Mouse (Mus musculus): Measurements from ENCODE around the gene Mybbp1a. TPM values are rescaled to one million over a fixed set of nuclear protein-coding genes. Genes with fewer than 3 reads are reported as not detected.

Mybbp1a gene
- total and polyA plus RNA-seq, 3 experiments: 174 to 816 (median 245) TPM

DNA sequence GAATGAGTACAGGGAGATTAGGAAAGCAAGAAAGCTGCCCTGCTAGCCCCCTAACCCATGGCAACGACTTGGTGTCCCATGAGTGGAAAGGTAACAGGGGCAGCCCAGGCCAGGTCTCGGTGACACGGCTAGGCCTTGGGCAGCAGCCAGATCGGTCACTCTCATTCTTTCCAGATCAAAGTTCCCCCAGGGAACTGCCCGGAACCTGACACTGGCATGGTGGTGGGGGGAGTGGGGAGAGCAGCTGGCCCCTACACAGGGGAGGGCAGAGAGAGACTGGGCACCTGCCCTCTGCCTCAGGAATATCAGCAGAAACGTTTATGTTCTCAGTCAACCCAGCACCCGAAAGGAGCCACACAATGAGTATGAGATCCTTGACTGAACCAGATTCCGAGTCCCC lies 22.9 kb upstream of the Mybbp1a start:
- in situ Hi-C loops (cut with MboI; ENCODE audit: low pct_ligation_motif_present, low pct_unique_long_range_greater_than_20kb, low sequenced_read_pairs) (no loop called here), dilution Hi-C loops (cut with MboI; ENCODE audit: extremely low pct_ligation_motif_present, extremely low pct_unique_long_range_greater_than_20kb, low sequenced_read_pairs) (no loop called here)
- no peak overlapping the region for H3K9ac ChIP-seq (ENCODE audit: insufficient read depth, low read depth)
- no peak for TF ChIP-seq JUND (conservative IDR thresholded peaks at IDR 0.05; ENCODE audit: low read depth, low read length)
- no peak for TF ChIP-seq RAD21 (IDR thresholded peaks at IDR 0.05; ENCODE audit: low read depth, low read length)
- TF ChIP-seq UBTF (IDR thresholded peaks at IDR 0.05; ENCODE audit: low read depth, low read length): no peak
- no peak for TF ChIP-seq KAT2A (IDR thresholded peaks at IDR 0.05; ENCODE audit: insufficient replicate concordance, low read length)
- no peak for TF ChIP-seq MAX (IDR thresholded peaks at IDR 0.05; ENCODE audit: low read length)
- TF ChIP-seq RCOR1 (conservative IDR thresholded peaks at IDR 0.05; ENCODE audit: low read depth, low read length): no peak
- TF ChIP-seq POLR2AphosphoS2 (IDR thresholded peaks at IDR 0.05; ENCODE audit: low read depth, low read length): no peak
- TF ChIP-seq E2F4 (IDR thresholded peaks at IDR 0.05; ENCODE audit: insufficient replicate concordance, low read depth, low read length): no peak
- no peak for TF ChIP-seq CTCF (conservative IDR thresholded peaks at IDR 0.05 in 1 of 2, IDR thresholded peaks at IDR 0.05 in 1 of 2; ENCODE audit: low read depth in 2 of 2, low read length in 2 of 2)
- no peak for TF ChIP-seq SIN3A (IDR thresholded peaks at IDR 0.05; ENCODE audit: low read length)
- TF ChIP-seq MYC (IDR thresholded peaks at IDR 0.05; ENCODE audit: low read depth, low read length): no peak
- no peak for TF ChIP-seq USF1 (IDR thresholded peaks at IDR 0.05; ENCODE audit: low read depth, low read length)
- no peak for TF ChIP-seq PAX5 (IDR thresholded peaks at IDR 0.05; ENCODE audit: low read length)
- no peak overlapping the region for H3K4me3 ChIP-seq (replicated peaks in 1 of 3; ENCODE audit: low read depth in 2 of 3, low read length in 2 of 3, poor library complexity in 1 of 3)
- H3K27ac ChIP-seq (ENCODE audit: insufficient read depth, low read depth): no peak overlapping the region
- no peak for DNase-seq (ENCODE audit: extremely low read depth)
- peaks cover 32% of the 10 kb centered on the region for H3K27me3 ChIP-seq (replicated peaks)
- H3K9me3 ChIP-seq (replicated peaks; ENCODE audit: low read length): no peaks in the 10 kb centered on the region
- H3K36me3 ChIP-seq (replicated peaks in 1 of 2; ENCODE audit: control insufficient read depth in 1 of 2, insufficient read depth in 1 of 2, low read length in 1 of 2): no peaks in the 10 kb centered on the region
- H3K4me1 ChIP-seq (ENCODE audit: control insufficient read depth in 1 of 2, insufficient read depth in 2 of 2): peaks cover 0 to 13% of the 10 kb centered on the region in 2 experiments; a peak in 2 of 4 replicates
- H3K4me2 ChIP-seq (ENCODE audit: insufficient read depth, low read depth, poor library complexity, severe bottlenecking): no peak overlapping the region
- H3K79me2 ChIP-seq (replicated peaks; ENCODE audit: control insufficient read depth, extremely low read depth, insufficient read depth, poor library complexity, severe bottlenecking): no peaks in the 10 kb centered on the region

DNA sequence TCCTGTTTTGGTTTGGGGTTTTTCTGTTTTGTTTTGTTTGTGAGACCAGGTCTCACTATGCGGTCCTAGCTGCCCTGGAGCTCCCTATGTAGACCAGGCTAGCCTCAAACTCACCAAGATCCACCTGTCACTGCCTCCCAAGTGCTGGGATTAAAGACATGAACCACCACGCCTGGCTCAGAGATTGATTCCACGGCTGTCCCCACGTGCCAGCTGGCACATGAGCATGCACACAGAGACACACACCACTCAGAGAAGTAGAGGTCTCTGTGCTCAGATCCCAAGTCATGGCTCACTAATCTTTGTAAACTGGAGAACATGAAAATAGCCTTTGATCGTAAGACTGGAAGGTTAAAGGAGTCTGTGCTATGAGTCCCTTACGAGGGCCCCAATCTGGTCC lies 22.1 kb upstream of the Mybbp1a start:
- dilution Hi-C loops (cut with MboI; ENCODE audit: extremely low pct_ligation_motif_present, extremely low pct_unique_long_range_greater_than_20kb, low sequenced_read_pairs): no loop called here
- H3K27me3 ChIP-seq (replicated peaks): peaks cover 24% of the 10 kb centered on the region

More for the DNA sequence above, 22.1 kb upstream of the Mybbp1a start:
- H3K9me3 ChIP-seq (replicated peaks; ENCODE audit: low read length): no peaks in the 10 kb centered on the region
- H3K4me2 ChIP-seq (ENCODE audit: insufficient read depth, low read depth, poor library complexity, severe bottlenecking): no peak overlapping the region
- DNase-seq (ENCODE audit: extremely low read depth): no peak
- H3K9ac ChIP-seq (ENCODE audit: insufficient read depth, low read depth): no peak overlapping the region
- TF ChIP-seq CHD1 (IDR thresholded peaks at IDR 0.05; ENCODE audit: low read depth, low read length): no peak
- TF ChIP-seq ELF1 (IDR thresholded peaks at IDR 0.05; ENCODE audit: low read depth, low read length): no peak
- TF ChIP-seq USF1 (IDR thresholded peaks at IDR 0.05; ENCODE audit: low read depth, low read length): no peak
- in situ Hi-C loops (cut with MboI; ENCODE audit: low pct_ligation_motif_present, low pct_unique_long_range_greater_than_20kb, low sequenced_read_pairs): no loop called here
- H3K79me2 ChIP-seq (replicated peaks; ENCODE audit: control insufficient read depth, extremely low read depth, insufficient read depth, poor library complexity, severe bottlenecking): no peaks in the 10 kb centered on the region
- H3K4me3 ChIP-seq (replicated peaks in 1 of 3; ENCODE audit: low read depth in 2 of 3, low read length in 2 of 3, poor library complexity in 1 of 3): no peak overlapping the region
- peaks cover 0 to 13% of the 10 kb centered on the region in 2 experiments; a peak in 2 of 4 replicates for H3K4me1 ChIP-seq (ENCODE audit: control insufficient read depth in 1 of 2, insufficient read depth in 2 of 2)
- H3K36me3 ChIP-seq (replicated peaks in 1 of 2; ENCODE audit: control insufficient read depth in 1 of 2, insufficient read depth in 1 of 2, low read length in 1 of 2): no peaks in the 10 kb centered on the region
- no peak overlapping the region for H3K27ac ChIP-seq (ENCODE audit: insufficient read depth, low read depth)

Data from CH12.LX (cell line).